Mouse (Mus musculus) hindbrain, embryonic 15.5 days (tissue): ENCODE measurements around the gene Cyld. TPM values are rescaled to one million over a fixed set of nuclear protein-coding genes. Genes with fewer than 3 reads are reported as not detected.

Experiments used
- ATAC-seq: fragments of 200-750 bp; cut with Nextera tagmentation; 2 replicates; pipeline ENCODE4 v1.8.0; 2017; ENCODE audit warnings: low read depth, moderate number of reproducible peaks, moderate TSS enrichment; ENCODE audit not compliant: low FRiP score
- H3K27ac ChIP-seq: fragments of 300-500 bp; sonication (generic); replicated peaks from 2 replicates; pipeline ENCODE4 v1.5.1; 2015; ENCODE audit warnings: mild to moderate bottlenecking, inconsistent platforms
- H3K27me3 ChIP-seq: fragments of 300-500 bp; sonication (generic); 2 replicates; pipeline ENCODE4 v1.6.1; 2015; ENCODE audit warnings: control low read depth, inconsistent platforms
- H3K36me3 ChIP-seq: fragments of 300-500 bp; sonication (generic); 2 replicates; pipeline ENCODE4 v1.6.1; 2015; ENCODE audit warnings: control low read depth, inconsistent platforms
- H3K4me1 ChIP-seq: fragments of 300-500 bp; sonication (generic); replicated peaks from 2 replicates; pipeline ENCODE4 v1.6.1; 2015; ENCODE audit warnings: control low read depth, inconsistent platforms
- H3K4me2 ChIP-seq: fragments of 300-500 bp; sonication (generic); 2 replicates; pipeline ENCODE4 v1.6.1; 2015; ENCODE audit warnings: moderate library complexity, mild to moderate bottlenecking, inconsistent platforms
- H3K4me3 ChIP-seq: fragments of 300-500 bp; sonication (generic); 2 replicates; pipeline ENCODE4 v1.5.1; 2015; ENCODE audit warnings: mild to moderate bottlenecking, inconsistent platforms
- H3K9ac ChIP-seq: fragments of 300-500 bp; sonication (generic); 2 replicates; pipeline ENCODE4 v1.6.1; 2015; ENCODE audit warnings: inconsistent platforms
- H3K9me3 ChIP-seq: fragments of 300-500 bp; sonication (generic); 2 replicates; pipeline ENCODE4 v1.6.1; 2016; ENCODE audit warnings: control low read depth, inconsistent platforms
- WGBS: fragments of 180-500 bp; shearing (Covaris S2); methylation state at CpG from one replicate; pipeline ENCODE4 v1.1.7; 2015; 5-methylcytosine and 5-hydroxymethylcytosine counted together
- polyA plus RNA-seq: library from polyadenylated mRNA; unstranded; fragments of >200 nt; fragmentation: Nextera tagmentation; extraction: Ambion mirVana; gene quantifications from 2 replicates; pipeline ENCODE4 v1.2.1, GENCODE M21; 2015

The Cyld gene
- polyA plus RNA-seq, 1 experiment from 2014 or later: 12.3 TPM

DNA sequence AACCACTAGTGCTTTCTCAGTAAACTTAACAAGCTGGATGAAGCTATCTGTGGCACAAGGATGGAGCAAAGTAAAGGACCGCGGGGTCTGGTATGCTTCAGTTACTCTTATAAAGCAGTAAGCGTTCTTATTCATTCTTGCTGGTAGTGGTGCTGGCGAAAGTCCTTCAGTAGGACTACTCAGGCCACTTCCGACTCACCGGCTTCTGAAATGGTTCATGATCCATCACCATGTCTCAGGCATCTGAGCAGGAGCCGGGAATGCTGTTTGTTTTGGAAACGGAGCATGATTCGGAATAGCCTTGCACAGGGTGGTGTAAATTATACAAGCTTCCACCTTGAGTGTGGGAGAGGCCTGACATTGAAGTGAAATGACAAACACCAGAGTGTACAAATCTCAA, 99.8 kb downstream of the Cyld start:
- WGBS: 88% methylated on average over 9 of the region's 9 CpGs
- peaks cover 16% of the 10 kb centered on the region for H3K4me1 ChIP-seq
- ATAC-seq: no peak
- H3K27ac ChIP-seq: no peak overlapping the region
- H3K9me3 ChIP-seq: no peaks in the 10 kb centered on the region
- H3K4me3 ChIP-seq: no peak overlapping the region
- H3K27me3 ChIP-seq: no peaks in the 10 kb centered on the region
- no peak overlapping the region for H3K4me2 ChIP-seq
- H3K9ac ChIP-seq: no peak overlapping the region
- H3K36me3 ChIP-seq: no peaks in the 10 kb centered on the region

Other genes with a start within 250 kb of the Cyld start
- gene Nkd1, start 175.7 kb upstream of the Cyld start, polyA plus RNA-seq: 55.5 and 67.4 TPM in 2 replicates
- gene Snx20, start 60.9 kb upstream of the Cyld start, polyA plus RNA-seq: 1.6 TPM in 2 replicates
- gene Nod2, start 49.7 kb upstream of the Cyld start, polyA plus RNA-seq: 0.10 TPM in 1 of 2 replicates, not detected in the other